Mouse (Mus musculus): ENCODE data around the gene Atf7ip. TPM values are rescaled to one million over a fixed set of nuclear protein-coding genes. Genes with fewer than 3 reads are reported as not detected.

The Atf7ip gene
- polyA plus RNA-seq, 2 experiments from 2014 or later = 72.8 to 79.5 TPM

DNA sequence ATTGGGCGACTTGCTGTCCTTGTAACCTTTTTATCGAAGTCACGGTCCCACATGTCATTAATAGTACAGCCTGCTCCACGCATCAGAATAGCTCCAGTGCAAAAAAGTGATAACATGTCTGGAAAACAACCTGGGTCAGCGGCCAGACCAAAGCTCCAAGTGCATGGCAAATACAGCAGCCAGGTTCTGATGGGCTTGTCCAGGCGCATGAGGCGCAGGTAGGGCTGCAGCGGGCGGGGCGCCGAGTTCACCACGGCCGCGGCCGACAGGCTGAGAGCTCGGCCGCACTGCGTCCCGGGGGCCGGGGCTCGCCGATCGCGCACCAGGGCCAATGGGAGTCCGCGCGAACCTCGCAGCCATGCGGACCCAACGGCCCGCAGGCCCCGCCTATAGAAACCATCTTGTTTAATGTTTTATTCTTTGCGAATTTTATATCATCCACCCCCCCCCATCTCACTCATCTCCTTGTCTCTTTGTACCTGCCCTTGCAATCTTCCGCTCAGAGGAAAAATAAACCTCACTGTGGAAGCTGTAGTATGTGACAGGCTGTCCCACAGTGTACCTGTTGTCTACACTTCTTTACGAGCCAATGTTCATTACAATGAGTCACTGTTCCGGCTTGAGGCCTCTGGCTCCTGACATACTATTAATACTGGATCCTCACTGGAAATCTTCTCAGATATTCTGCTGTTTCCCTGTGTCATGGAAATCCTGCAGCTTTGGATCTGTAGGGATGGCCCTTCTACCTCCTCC, 19.0 kb upstream of the Atf7ip start:
- no peak for ATAC-seq

GRCm38 (mm10) chr6:136487554-136487950, 18.4 kb upstream of the Atf7ip start:
- ATAC-seq = no peak

DNA sequence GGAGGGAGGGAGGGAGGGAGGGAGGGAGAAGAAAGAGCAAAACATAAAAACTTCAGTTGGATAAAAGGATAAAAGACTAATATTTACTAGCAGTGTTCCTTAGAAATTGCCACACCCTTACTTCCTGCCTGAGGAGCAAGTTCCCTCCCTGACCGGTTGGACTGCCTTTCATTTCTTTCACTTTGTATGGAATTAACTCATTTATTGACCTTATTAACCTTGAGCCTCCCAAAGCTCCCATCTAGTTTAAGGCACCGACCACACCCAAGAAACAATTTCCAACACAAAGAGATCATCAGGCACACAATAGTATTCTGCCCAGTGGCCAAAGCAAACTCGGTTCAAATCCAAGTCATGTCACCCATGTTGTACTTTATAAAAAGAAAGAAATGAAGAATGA, 16.1 kb upstream of the Atf7ip start:
- ATAC-seq = no peak

DNA sequence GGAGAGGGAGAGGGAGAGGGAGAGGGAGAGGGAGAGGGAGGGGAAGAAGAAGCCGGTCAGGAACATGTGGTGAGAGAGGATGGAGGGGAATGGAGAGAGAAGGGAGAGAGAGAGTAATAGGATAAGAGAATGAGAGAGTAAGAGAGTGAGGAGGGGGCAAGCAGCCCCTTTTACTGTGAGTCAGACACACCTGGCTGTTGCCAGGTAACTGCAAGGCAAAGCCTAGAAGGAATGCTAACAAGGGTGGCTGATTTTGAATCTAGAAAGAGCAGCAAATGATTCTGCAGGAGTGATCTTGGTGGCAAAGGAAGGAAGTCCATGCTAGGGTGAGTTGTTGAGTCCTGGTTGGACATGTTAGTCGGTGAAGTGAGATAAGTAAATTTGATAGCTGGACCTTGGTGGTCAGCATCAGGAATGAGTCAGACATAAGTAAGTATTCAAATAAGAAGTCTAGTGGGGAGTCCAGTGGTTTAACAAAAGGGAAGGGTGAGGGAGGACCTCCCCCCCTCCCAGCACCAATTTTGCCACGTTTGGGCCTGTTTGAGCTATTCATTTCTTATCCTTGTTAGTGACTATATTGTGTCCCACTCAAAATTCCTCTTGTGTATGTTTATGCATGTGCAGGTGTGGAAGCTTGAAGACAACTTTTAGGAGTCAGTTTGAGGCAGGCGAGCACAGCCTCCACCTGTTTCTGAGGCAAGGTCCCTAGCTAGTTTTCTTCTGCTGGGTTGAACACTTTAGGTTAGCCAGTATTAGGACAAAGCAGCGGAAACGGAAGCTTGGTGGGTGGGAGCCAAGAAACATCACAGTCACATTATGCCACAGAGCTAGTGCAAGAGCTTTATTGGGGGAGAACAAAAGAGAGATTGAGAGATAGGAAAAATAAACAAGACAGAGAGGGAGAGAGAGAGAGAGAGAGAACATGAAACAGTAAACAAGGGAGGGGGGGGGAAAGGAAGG, 15.2 kb upstream of the Atf7ip start:
- ATAC-seq = peak; percentile 12

- ATAC-seq = peak; percentile 77
Measured at GRCm38 (mm10) chr6:136491631-136492030, 14.3 kb upstream of the Atf7ip start.

GRCm38 (mm10) chr6:136492251-136492650, 13.7 kb upstream of the Atf7ip start:
- peak; percentile 3 for ATAC-seq

DNA sequence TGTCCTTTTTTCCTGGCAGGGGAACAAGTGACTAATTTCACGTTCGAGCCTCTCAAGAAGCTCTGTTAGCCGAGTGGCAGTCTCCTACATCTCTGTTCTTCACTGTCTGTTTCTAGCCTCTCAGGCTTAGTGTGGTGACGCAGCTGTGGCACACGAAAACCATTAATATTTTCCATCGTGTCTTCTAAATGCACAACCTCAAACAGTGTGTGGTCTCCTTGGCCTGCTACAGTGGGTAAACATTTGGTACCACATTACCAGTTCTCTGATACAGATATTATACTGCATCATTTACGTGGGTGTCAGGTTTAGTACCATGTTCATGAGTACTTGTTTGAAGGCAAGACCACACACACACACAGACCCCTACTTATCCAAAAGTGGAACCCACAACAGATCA, 12.5 kb upstream of the Atf7ip start:
- peak; percentile 34 for ATAC-seq

- no peak for ATAC-seq
Measured at GRCm38 (mm10) chr6:136493910-136494751, 11.8 kb upstream of the Atf7ip start.

GRCm38 (mm10) chr6:136495023-136495422, 10.9 kb upstream of the Atf7ip start:
- ATAC-seq = no peak

DNA sequence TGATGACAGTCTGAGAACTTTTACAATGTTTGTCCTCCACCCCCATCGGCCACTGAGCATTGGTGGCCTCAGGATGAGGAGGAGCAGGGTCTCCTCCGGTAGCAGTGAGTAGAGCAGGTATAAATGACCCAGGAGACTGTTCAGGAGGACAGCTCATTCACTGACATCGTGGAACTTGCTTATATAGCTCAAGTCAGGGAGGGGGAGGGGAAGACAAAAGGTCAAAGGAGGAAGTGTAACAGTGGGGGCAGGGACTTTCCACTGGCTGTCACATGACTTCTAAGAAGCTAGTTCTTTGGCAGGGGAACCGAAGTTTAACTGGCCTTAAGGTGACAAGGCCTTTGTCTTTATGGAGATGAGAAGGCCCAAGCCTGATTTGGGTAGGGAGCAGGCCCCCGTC, 8.2 kb upstream of the Atf7ip start:
- peak; percentile 83 for ATAC-seq

GRCm38 (mm10) chr6:136499292-136499977, 6.5 kb upstream of the Atf7ip start:
- ATAC-seq = no peak

DNA sequence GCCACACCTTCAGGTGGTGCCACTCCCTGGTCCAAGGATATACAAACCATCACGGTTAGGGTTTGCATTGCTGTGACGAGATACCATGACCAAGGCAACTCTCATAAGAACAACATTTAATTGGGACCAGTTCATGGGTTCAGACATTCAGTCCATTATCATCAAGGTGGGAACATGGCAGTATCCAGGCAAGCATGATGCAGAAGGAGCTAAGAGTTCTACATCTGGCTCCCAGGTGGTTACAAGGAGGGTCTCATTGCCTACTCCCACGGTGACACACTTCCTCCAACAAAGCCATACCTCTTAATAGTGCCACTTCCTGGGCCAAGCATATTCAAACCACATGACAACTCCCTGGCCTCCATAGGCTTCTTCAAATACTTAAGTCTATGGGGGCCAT, 2.7 kb downstream of the Atf7ip start:
- ATAC-seq = no peak

- no peak for ATAC-seq
Measured at GRCm38 (mm10) chr6:136510945-136511344, 5.0 kb downstream of the Atf7ip start.

DNA sequence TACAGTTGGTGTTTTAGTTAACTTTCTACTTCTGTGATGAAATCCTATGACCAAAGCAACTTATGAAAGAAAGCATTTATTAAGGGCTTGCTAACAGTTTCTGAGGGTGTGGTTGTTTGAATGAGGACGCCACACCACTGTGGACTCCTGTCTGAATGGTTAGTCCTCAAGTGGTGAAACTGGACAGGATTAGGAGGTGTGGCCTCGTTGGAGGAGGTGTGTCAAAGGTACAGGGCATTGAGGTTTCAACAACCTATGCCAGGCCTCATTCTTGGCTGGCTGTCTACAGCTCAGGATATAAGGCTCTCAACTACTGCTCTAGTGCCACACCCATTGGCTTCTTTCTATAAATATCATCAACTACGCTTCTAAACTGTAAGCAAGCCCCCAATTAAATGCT, 6.4 kb downstream of the Atf7ip start:
- ATAC-seq = no peak

DNA sequence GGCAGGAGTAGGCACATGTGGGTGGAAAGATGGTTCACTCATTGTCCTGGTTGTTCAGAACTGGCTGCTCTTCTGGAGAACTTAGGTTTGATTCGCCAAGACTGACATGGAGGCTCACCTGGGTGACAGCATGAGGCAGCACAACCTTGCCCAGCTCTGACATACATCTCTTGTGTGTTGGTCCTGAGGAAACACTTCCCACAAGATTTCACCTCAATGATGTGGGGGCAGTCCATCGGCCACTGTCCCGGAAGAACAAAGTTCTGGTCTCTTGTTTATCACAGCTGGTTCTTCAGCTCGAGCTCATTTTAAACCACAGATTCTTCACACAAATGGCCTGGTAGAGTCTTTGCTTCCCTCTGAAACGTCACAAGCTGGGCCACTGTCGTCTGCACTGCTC, 10.7 kb downstream of the Atf7ip start:
- ATAC-seq = no peak

GRCm38 (mm10) chr6:136517221-136517620, 11.3 kb downstream of the Atf7ip start:
- ATAC-seq = peak; percentile 25

- peak; percentile 81 for ATAC-seq
Measured at GRCm38 (mm10) chr6:136518537-136519246, 12.7 kb downstream of the Atf7ip start.

DNA sequence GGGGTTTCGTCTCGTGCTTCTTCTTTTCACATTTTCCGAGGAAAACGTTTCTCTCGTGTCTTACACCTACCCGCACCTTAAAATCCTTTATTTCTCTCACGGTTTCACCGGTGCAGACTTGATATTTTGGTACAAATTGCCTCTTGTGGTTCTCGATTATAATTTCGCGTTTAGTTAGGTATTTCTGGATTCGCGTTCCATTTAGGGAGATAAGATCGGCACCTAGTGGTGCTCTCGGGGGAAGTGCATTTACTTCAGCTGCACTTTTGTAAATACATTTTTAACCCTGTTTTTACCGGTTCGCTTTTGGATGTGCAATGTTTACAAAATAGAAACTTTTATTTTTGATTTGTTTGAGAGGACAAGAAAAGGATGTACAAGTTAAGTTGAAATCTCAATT, 13.3 kb downstream of the Atf7ip start:
- peak; percentile 9 for ATAC-seq

DNA sequence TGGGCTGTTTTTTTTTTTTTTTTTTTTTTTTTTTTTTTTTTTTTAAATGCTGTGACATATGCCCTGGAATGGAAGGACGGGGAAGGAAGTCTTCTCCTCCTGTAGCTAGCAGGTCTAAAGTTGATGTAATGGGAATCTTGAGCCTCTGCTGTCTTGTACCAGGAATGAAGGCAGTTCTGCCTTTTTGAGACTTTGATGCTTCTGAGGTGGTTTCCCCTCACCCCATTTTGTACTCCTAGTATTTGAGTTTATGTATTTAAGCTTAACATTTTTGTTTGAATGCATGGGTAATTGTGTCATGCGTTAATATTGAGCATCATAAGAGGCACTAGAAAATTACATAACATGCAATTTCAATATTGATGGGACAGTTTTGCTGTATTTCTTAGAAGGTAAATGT, 14.4 kb downstream of the Atf7ip start:
- no peak for ATAC-seq

- no peak for ATAC-seq
Measured at GRCm38 (mm10) chr6:136521681-136522080, 15.7 kb downstream of the Atf7ip start.

DNA sequence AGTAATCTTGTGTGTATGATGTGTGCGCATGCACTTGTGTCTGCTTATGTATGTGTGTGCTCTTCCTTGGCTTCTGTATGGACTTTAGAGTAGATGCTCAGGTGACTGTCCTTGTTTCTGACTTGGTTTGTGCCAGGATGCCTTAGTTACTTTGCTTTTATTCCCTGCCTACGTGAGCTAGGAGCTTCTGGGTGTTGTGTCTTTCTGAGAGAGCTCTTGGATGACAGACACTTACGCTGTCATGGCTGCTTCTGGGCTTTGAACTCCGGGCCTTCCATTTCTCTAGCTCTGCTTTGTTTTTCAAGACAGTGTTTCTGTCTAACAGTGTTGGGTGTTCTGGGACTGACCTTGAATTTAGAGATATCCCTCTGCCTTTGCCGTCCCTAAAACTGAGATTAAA, 16.7 kb downstream of the Atf7ip start:
- no peak for ATAC-seq
